Mouse (Mus musculus) heart, adult 2 months (tissue): Measurements from ENCODE around the gene Gm42791. TPM values are rescaled to one million over a fixed set of nuclear protein-coding genes. Genes with fewer than 3 reads are reported as not detected.
A peak's percentile ranks its signal among the peaks of the same experiment; 100 is the strongest.

ENCODE experiments used
- DNase-seq, 2 experiments: peaks; one replicate each; pipeline ENCODE4 v3.0.0; 2021
- H3K27ac ChIP-seq: fragments of 200-600 bp; 2 replicates; pipeline ENCODE4 v1.8.1; 2022
- H3K27me3 ChIP-seq: fragments of 200-500 bp; 2 replicates; pipeline ENCODE4 v1.6.1; 2012; ENCODE audit warnings: mild to moderate bottlenecking, low read length, inconsistent platforms, mixed read lengths; ENCODE audit not compliant: control insufficient read depth, insufficient read depth
- H3K36me3 ChIP-seq: fragments of 200-500 bp; 2 replicates; pipeline ENCODE4 v1.6.1; 2012; ENCODE audit warnings: low read length, inconsistent platforms; ENCODE audit not compliant: control insufficient read depth, insufficient read depth
- H3K4me1 ChIP-seq: fragments of 200-500 bp; 2 replicates; pipeline ENCODE4 v1.6.1; 2011; ENCODE audit warnings: low read length; ENCODE audit not compliant: control insufficient read depth, insufficient read depth
- H3K4me3 ChIP-seq: fragments of 200-600 bp; 2 replicates; pipeline ENCODE4 v1.8.1; 2022
- H3K79me2 ChIP-seq: fragments of 200-500 bp; replicated peaks from 2 replicates; pipeline ENCODE4 v1.6.1; 2012; ENCODE audit warnings: mild to moderate bottlenecking, inconsistent platforms, low read length, moderate library complexity, mixed read lengths; ENCODE audit not compliant: control insufficient read depth, insufficient read depth
- H3K9ac ChIP-seq: fragments of 200-500 bp; 2 replicates; pipeline ENCODE4 v1.6.1; 2012; ENCODE audit warnings: low read depth, mild to moderate bottlenecking, control low read depth, inconsistent platforms, low read length, mixed read lengths
- CTCF ChIP-seq: fragments of 200-600 bp; IDR thresholded peaks from 2 replicates; pipeline ENCODE4 v1.8.1; 2022; ENCODE audit warnings: antibody characterized with exemption, mild to moderate bottlenecking, moderate library complexity
- EP300 ChIP-seq: fragments of 200-500 bp; IDR thresholded peaks from 2 replicates; pipeline ENCODE4 v1.6.1; 2011; ENCODE audit warnings: low read depth, low read length, control low read depth; ENCODE audit not compliant: insufficient read depth
- POLR2A ChIP-seq: fragments of 200-500 bp; IDR thresholded peaks from 2 replicates; pipeline ENCODE4 v1.6.1; 2011; ENCODE audit warnings: mild to moderate bottlenecking, low read depth, low read length, control low read depth; ENCODE audit not compliant: insufficient read depth
- WGBS: fragments of 180-500 bp; shearing (Covaris S2); methylation state at CpG from one replicate; pipeline ENCODE4 v1.1.7; 2018; 5-methylcytosine and 5-hydroxymethylcytosine counted together
- intact Hi-C: fragments of 180-260 bp; cut with DNase I; formaldehyde crosslinking; loops from one replicate; pipeline ENCODE4 v1.15.1; 2025
- polyA plus RNA-seq: library from polyadenylated mRNA; depleted of rRNA; stranded (reverse); fragments of >200 nt; gene quantifications from 2 replicates; pipeline ENCODE4 v1.2.3, GENCODE M21; 2012
- total RNA-seq, 2 experiments: library from RNA; stranded (reverse); gene quantifications; 2 replicates each; pipeline ENCODE4 v1.2.3; 2021

Gene Gm42791
- total and polyA plus RNA-seq, 3 experiments = 5.7 to 5.9 TPM; not detected in 1

GRCm38 (mm10) chr5:148922773-148923172, 72.2 kb downstream of the Gm42791 start:
- Histone ChIP-seq H3K27me3 (no peaks in the 10 kb centered on the region), H3K79me2 (no peaks in the 10 kb centered on the region; the same call in 1 of the 2 replicates), H3K4me3 (no peak overlapping the region), H3K9ac (no peak overlapping the region), H3K4me1 (no peaks in the 10 kb centered on the region), H3K27ac (no peak overlapping the region), H3K36me3 (no peaks in the 10 kb centered on the region)
- 87% methylated on average over 5 of the region's 5 CpGs for WGBS
- intact Hi-C loops = no loop called here
- no peak for DNase-seq
- TF ChIP-seq CTCF (no peak), EP300 (no peak), POLR2A (no peak)

GRCm38 (mm10) chr5:148918049-148918448, 76.9 kb downstream of the Gm42791 start:
- DNase-seq = no peak
- 83% methylated on average over 5 of the region's 5 CpGs for WGBS
- no peak overlapping the region for H3K9ac ChIP-seq
- intact Hi-C loops = no loop called here
- no peak overlapping the region for H3K4me3 ChIP-seq
- no peak overlapping the region for H3K27ac ChIP-seq
- no peaks in the 10 kb centered on the region for H3K27me3 ChIP-seq
- no peaks in the 10 kb centered on the region; the same call in 1 of the 2 replicates for H3K79me2 ChIP-seq
- no peaks in the 10 kb centered on the region for H3K36me3 ChIP-seq
- no peaks in the 10 kb centered on the region for H3K4me1 ChIP-seq
- TF ChIP-seq EP300 (no peak), CTCF (no peak), POLR2A (no peak)

GRCm38 (mm10) chr5:148916775-148917174, 78.2 kb downstream of the Gm42791 start:
- intact Hi-C loops = no loop called here
- Histone ChIP-seq H3K27me3 (no peaks in the 10 kb centered on the region), H3K27ac (no peak overlapping the region), H3K36me3 (no peaks in the 10 kb centered on the region), H3K79me2 (no peaks in the 10 kb centered on the region), H3K4me3 (no peak overlapping the region), H3K4me1 (no peaks in the 10 kb centered on the region), H3K9ac (no peak overlapping the region)
- TF ChIP-seq CTCF = no peak
- no peak for TF ChIP-seq POLR2A
- no peak for TF ChIP-seq EP300
- no peak for DNase-seq
- 92% methylated on average over 6 of the region's 6 CpGs for WGBS

- intact Hi-C loops = no loop called here
Measured at GRCm38 (mm10) chr5:148912262-148912661, 82.7 kb downstream of the Gm42791 start.

GRCm38 (mm10) chr5:148910066-148910465, 84.9 kb downstream of the Gm42791 start:
- no peak for DNase-seq
- TF ChIP-seq CTCF = no peak
- TF ChIP-seq POLR2A = no peak
- TF ChIP-seq EP300 = no peak
- WGBS = 72% methylated on average over 4 of the region's 4 CpGs
- Histone ChIP-seq H3K9ac (no peak overlapping the region), H3K79me2 (no peaks in the 10 kb centered on the region), H3K36me3 (no peaks in the 10 kb centered on the region), H3K27ac (no peak overlapping the region), H3K4me3 (no peak overlapping the region), H3K4me1 (peaks cover 13% of the 10 kb centered on the region), H3K27me3 (no peaks in the 10 kb centered on the region)
- intact Hi-C loops = no loop called here

More at GRCm38 (mm10) chr5:148912262-148912661, 82.7 kb downstream of the Gm42791 start:
- no peaks in the 10 kb centered on the region for H3K36me3 ChIP-seq
- H3K27ac ChIP-seq = no peak overlapping the region
- H3K4me1 ChIP-seq = peaks cover 13% of the 10 kb centered on the region
- TF ChIP-seq EP300 (no peak), POLR2A (no peak), CTCF (no peak)
- H3K4me3 ChIP-seq = no peak overlapping the region
- 38% methylated on average over 3 of the region's 3 CpGs for WGBS
- H3K9ac ChIP-seq = no peak overlapping the region
- DNase-seq = no peak
- no peaks in the 10 kb centered on the region for H3K27me3 ChIP-seq
- H3K79me2 ChIP-seq = no peaks in the 10 kb centered on the region

- peak overlapping the region; percentile 4; the same call in 1 of the 2 replicates for H3K27ac ChIP-seq
- peaks cover 13% of the 10 kb centered on the region for H3K4me1 ChIP-seq
- intact Hi-C loops = loop anchor here (5.0 to 10.0 kb wide), 2 partner anchors 143 to 275 kb away; partner anchors contain the start of genes Hmgb1 and Uspl1
- H3K9ac ChIP-seq = 0 out of 2 replicates have a peak overlapping the region, but pooled peaks have one; percentile 11
- no peaks in the 10 kb centered on the region for H3K79me2 ChIP-seq
- no peak overlapping the region for H3K4me3 ChIP-seq
- no peaks in the 10 kb centered on the region for H3K27me3 ChIP-seq
- 9% methylated on average over 6 of the region's 6 CpGs for WGBS
- no peaks in the 10 kb centered on the region for H3K36me3 ChIP-seq
- TF ChIP-seq POLR2A = no peak
- peak; percentile 64 for TF ChIP-seq CTCF
- 0 out of 2 replicates have a peak, but pooled peaks have one; percentile 47 for TF ChIP-seq EP300
- peak; percentile 38 to 52 for DNase-seq
Measured at GRCm38 (mm10) chr5:148909402-148909801, 85.5 kb downstream of the Gm42791 start.
